ENCODE assay signal across 10 mouse cellular contexts in genomic region chr12:26802542-26802941, GRCm38 (mm10).
DNase-seq lines count a peak whose midpoint lies in the region; ATAC-seq lines count a peak whose summit lies in the region.
"Had no signal": no experiment of that assay in that cellular context is flagged by ENCODE, and none has a peak within 500 bp of the region (broad histone marks: within the 10 kb centered on the region; RNA-seq: fewer than 3 reads in every experiment).

No protein-coding gene starts in this region.

- H3K4me2 ChIP-seq in hindbrain, embryonic 15.5 days: no peak overlapping the region
- H3K4me2 ChIP-seq in midbrain, embryonic 12.5 days (replicated peaks): no peak overlapping the region
- H3K4me2 ChIP-seq: embryonic facial prominence, embryonic 15.5 days; limb, embryonic 15.5 days had no signal

- no peak overlapping the region for H3K9ac ChIP-seq in hindbrain, embryonic 15.5 days
- no peak overlapping the region for H3K9ac ChIP-seq in midbrain, embryonic 12.5 days (replicated peaks)
- H3K9ac ChIP-seq: embryonic facial prominence, embryonic 15.5 days; limb, embryonic 15.5 days had no signal

- H3K36me3 ChIP-seq in hindbrain, embryonic 15.5 days: no peaks in the 10 kb centered on the region
- H3K36me3 ChIP-seq in midbrain, embryonic 12.5 days: no peaks in the 10 kb centered on the region
- H3K36me3 ChIP-seq: embryonic facial prominence, embryonic 15.5 days; limb, embryonic 15.5 days had no signal

- peak; percentile 24 for DNase-seq in cerebellum, adult 11 months
- peak; percentile 44 for DNase-seq in embryo, embryonic 10.5 days (ENCODE audit: low spot score)
- DNase-seq in adrenal gland, postnatal 14 days: no peak
- no peak for DNase-seq in kidney, postnatal 14 days

- H3K27ac ChIP-seq in hindbrain, embryonic 15.5 days (replicated peaks): peak overlapping the region; percentile 42; the same call in 1 of the 2 replicates
- no peak overlapping the region for H3K27ac ChIP-seq in midbrain, embryonic 12.5 days (replicated peaks)
- H3K27ac ChIP-seq: embryonic facial prominence, embryonic 15.5 days; limb, embryonic 15.5 days had no signal

- no peak overlapping the region for H3K4me3 ChIP-seq in hindbrain, embryonic 15.5 days
- no peak overlapping the region for H3K4me3 ChIP-seq in midbrain, embryonic 12.5 days
- H3K4me3 ChIP-seq: embryonic facial prominence, embryonic 15.5 days; limb, embryonic 15.5 days had no signal

- no peaks in the 10 kb centered on the region for H3K27me3 ChIP-seq in hindbrain, embryonic 15.5 days
- H3K27me3 ChIP-seq in midbrain, embryonic 12.5 days: no peaks in the 10 kb centered on the region
- H3K27me3 ChIP-seq: embryonic facial prominence, embryonic 15.5 days; limb, embryonic 15.5 days had no signal

- WGBS in hindbrain, embryonic 15.5 days: 21% methylated on average over 5 of the region's 5 CpGs
- 61% methylated on average over 5 of the region's 5 CpGs for WGBS in midbrain, embryonic 12.5 days

- H3K4me1 ChIP-seq in hindbrain, embryonic 15.5 days (replicated peaks): peaks cover 6% of the 10 kb centered on the region
- H3K4me1 ChIP-seq in midbrain, embryonic 12.5 days: peaks cover 4% of the 10 kb centered on the region; the same call in 1 of the 2 replicates
- H3K4me1 ChIP-seq: limb, embryonic 15.5 days had no signal

- no peaks in the 10 kb centered on the region for H3K9me3 ChIP-seq in hindbrain, embryonic 15.5 days
- no peaks in the 10 kb centered on the region for H3K9me3 ChIP-seq in midbrain, embryonic 12.5 days
- H3K9me3 ChIP-seq: embryonic facial prominence, embryonic 15.5 days; limb, embryonic 15.5 days had no signal

- ATAC-seq in hindbrain, embryonic 15.5 days (ENCODE audit: low FRiP score, low read depth): peak; percentile 80
- ATAC-seq in midbrain, embryonic 12.5 days (ENCODE audit: low FRiP score, low read depth): peak; percentile 80; the same call in 1 of the 2 replicates
- no peak for ATAC-seq in activated CD4-positive, CD25-positive, alpha-beta regulatory T cell, adult 4 months
- ATAC-seq in monocyte, adult 5-6 weeks (replicated peaks; ENCODE audit: insufficient number of reproducible peaks, low FRiP score, low TSS enrichment, poor library complexity, severe bottlenecking): no peak

Comparison
In these comparisons a context has a peak if more than half of its experiments do, and no peak if none do; other contexts are left out.
1. DNase-seq: peak in cerebellum, adult 11 months (single experiment) and embryo, embryonic 10.5 days (single experiment); none in adrenal gland, postnatal 14 days (single experiment) and kidney, postnatal 14 days (single experiment).
2. ATAC-seq: peak in hindbrain, embryonic 15.5 days (single experiment) and midbrain, embryonic 12.5 days (single experiment); none in activated CD4-positive, CD25-positive, alpha-beta regulatory T cell, adult 4 months (single experiment) and monocyte, adult 5-6 weeks (single experiment).